ENCODE assay signal across 7 mouse cellular contexts in genomic region chr2:151575699-151576389, GRCm38 (mm10). TPM values are rescaled to one million over a fixed set of nuclear protein-coding genes. Genes with fewer than 3 reads are reported as not detected.
A peak's percentile ranks its signal among the peaks of the same experiment; 100 is the strongest.
DNase-seq lines count a peak whose midpoint lies in the region; ATAC-seq and TF ChIP-seq lines count a peak whose summit lies in the region.

No protein-coding gene starts in this region.

- peak; percentile 98 for DNase-seq in brain, embryonic 14.5 days (ENCODE audit: low read depth)
- DNase-seq in limb, embryonic 14.5 days (ENCODE audit: low spot score), result peak; percentile 87
- DNase-seq in spleen, postnatal 36 days (ENCODE audit: low spot score in 2 of 2), result peak; percentile 48 to 51

- peak overlapping the region; percentile 81 for H3K27ac ChIP-seq in embryonic facial prominence, embryonic 15.5 days (replicated peaks)
- peak overlapping the region; percentile 71 for H3K27ac ChIP-seq in heart, embryonic 11.5 days (ENCODE audit: low read depth, low read length)
- H3K27ac ChIP-seq in kidney, embryonic 14.5 days (ENCODE audit: low read depth, low read length), result peak overlapping the region; percentile 61
- H3K27ac ChIP-seq in limb, embryonic 14.5 days (replicated peaks; ENCODE audit: low read depth, low read length), result peak overlapping the region; percentile 22
- H3K27ac ChIP-seq in midbrain, embryonic 15.5 days, result peak overlapping the region; percentile 93

- H3K4me1 ChIP-seq in embryonic facial prominence, embryonic 15.5 days, result peaks cover 12% of the 10 kb centered on the region
- peaks cover 7% of the 10 kb centered on the region; the same call in 1 of the 2 replicates for H3K4me1 ChIP-seq in heart, embryonic 11.5 days (ENCODE audit: control insufficient read depth, insufficient read depth, low read length)
- peaks cover 5% of the 10 kb centered on the region; the same call in 1 of the 2 replicates for H3K4me1 ChIP-seq in kidney, embryonic 14.5 days (ENCODE audit: control insufficient read depth, insufficient read depth, low read length)
- peaks cover 6% of the 10 kb centered on the region; the same call in 1 of the 2 replicates for H3K4me1 ChIP-seq in limb, embryonic 14.5 days (ENCODE audit: control insufficient read depth, insufficient read depth, low read length)
- H3K4me1 ChIP-seq in midbrain, embryonic 15.5 days, result peaks cover 18% of the 10 kb centered on the region

- peak; percentile 43; the same call in 1 of the 2 replicates for TF ChIP-seq POLR2A in brain, embryonic 14.5 days (IDR thresholded peaks at IDR 0.05; ENCODE audit: borderline replicate concordance, extremely low read depth, insufficient read depth, insufficient read length, poor library complexity, severe bottlenecking)
- 0 out of 2 replicates have a peak, but pooled peaks have one; percentile 51 for TF ChIP-seq POLR2A in limb, embryonic 14.5 days (IDR thresholded peaks at IDR 0.05; ENCODE audit: borderline replicate concordance, extremely low read depth, insufficient read depth, insufficient read length)

- peak overlapping the region; percentile 91 for H3K4me2 ChIP-seq in embryonic facial prominence, embryonic 15.5 days (replicated peaks)
- peak overlapping the region; percentile 86 for H3K4me2 ChIP-seq in heart, embryonic 11.5 days
- H3K4me2 ChIP-seq in kidney, embryonic 14.5 days (replicated peaks; ENCODE audit: low read depth, low read length), result peak overlapping the region; percentile 69
- peak overlapping the region; percentile 61 for H3K4me2 ChIP-seq in limb, embryonic 14.5 days (replicated peaks; ENCODE audit: low read depth, low read length, severe bottlenecking)
- H3K4me2 ChIP-seq in midbrain, embryonic 15.5 days, result peak overlapping the region; percentile 93

- under 1% methylated on average over 38 of the region's 38 CpGs for WGBS in embryonic facial prominence, embryonic 15.5 days
- WGBS in heart, embryonic 11.5 days (ENCODE audit: insufficient replicate concordance), result 2% methylated on average over 38 of the region's 38 CpGs
- 2% methylated on average over 38 of the region's 38 CpGs for WGBS in kidney, embryonic 14.5 days
- WGBS in limb, embryonic 14.5 days, result 3% methylated on average over 38 of the region's 38 CpGs
- WGBS in midbrain, embryonic 15.5 days, result under 1% methylated on average over 38 of the region's 38 CpGs

- no peaks in the 10 kb centered on the region; the same call in 1 of the 2 replicates for H3K27me3 ChIP-seq in embryonic facial prominence, embryonic 15.5 days
- H3K27me3 ChIP-seq in heart, embryonic 11.5 days (ENCODE audit: control insufficient read depth, insufficient read depth, low read length), result no peaks in the 10 kb centered on the region
- H3K27me3 ChIP-seq in kidney, embryonic 14.5 days (ENCODE audit: control insufficient read depth, insufficient read depth, low read length), result no peaks in the 10 kb centered on the region
- H3K27me3 ChIP-seq in limb, embryonic 14.5 days (ENCODE audit: control insufficient read depth, insufficient read depth, low read length), result no peaks in the 10 kb centered on the region
- H3K27me3 ChIP-seq in midbrain, embryonic 15.5 days (replicated peaks), result no peaks in the 10 kb centered on the region

- no peaks in the 10 kb centered on the region for H3K9me3 ChIP-seq in embryonic facial prominence, embryonic 15.5 days (replicated peaks)
- H3K9me3 ChIP-seq in heart, embryonic 11.5 days (replicated peaks; ENCODE audit: control insufficient read depth, low read length), result no peaks in the 10 kb centered on the region
- H3K9me3 ChIP-seq in kidney, embryonic 14.5 days (ENCODE audit: control insufficient read depth, low read length), result no peaks in the 10 kb centered on the region
- H3K9me3 ChIP-seq in limb, embryonic 14.5 days (ENCODE audit: control insufficient read depth, low read length), result no peaks in the 10 kb centered on the region
- no peaks in the 10 kb centered on the region for H3K9me3 ChIP-seq in midbrain, embryonic 15.5 days

- H3K4me3 ChIP-seq in embryonic facial prominence, embryonic 15.5 days (replicated peaks), result peak overlapping the region; percentile 54
- peak overlapping the region; percentile 44 for H3K4me3 ChIP-seq in heart, embryonic 11.5 days (ENCODE audit: low read depth, low read length)
- H3K4me3 ChIP-seq in kidney, embryonic 14.5 days (ENCODE audit: low read length), result peak overlapping the region; percentile 41
- H3K4me3 ChIP-seq in limb, embryonic 14.5 days (replicated peaks; ENCODE audit: low read length), result peak overlapping the region; percentile 41
- H3K4me3 ChIP-seq in midbrain, embryonic 15.5 days, result peak overlapping the region; percentile 56

- no peak for TF ChIP-seq CTCF in brain, embryonic 14.5 days (IDR thresholded peaks at IDR 0.05; ENCODE audit: borderline replicate concordance, extremely low read depth, insufficient read depth, insufficient read length)

- H3K9ac ChIP-seq in embryonic facial prominence, embryonic 15.5 days, result peak overlapping the region; percentile 47
- H3K9ac ChIP-seq in heart, embryonic 11.5 days (ENCODE audit: low read depth, low read length), result peak overlapping the region; percentile 73
- H3K9ac ChIP-seq in kidney, embryonic 14.5 days (ENCODE audit: low read depth, low read length), result peak overlapping the region; percentile 55
- H3K9ac ChIP-seq in limb, embryonic 14.5 days (ENCODE audit: low read depth, low read length, severe bottlenecking), result peak overlapping the region; percentile 54
- H3K9ac ChIP-seq in midbrain, embryonic 15.5 days, result peak overlapping the region; percentile 82

- no peaks in the 10 kb centered on the region for H3K36me3 ChIP-seq in embryonic facial prominence, embryonic 15.5 days
- no peaks in the 10 kb centered on the region for H3K36me3 ChIP-seq in heart, embryonic 11.5 days (ENCODE audit: control insufficient read depth, insufficient read depth, low read length)
- no peaks in the 10 kb centered on the region for H3K36me3 ChIP-seq in kidney, embryonic 14.5 days (ENCODE audit: control insufficient read depth, insufficient read depth, low read length)
- H3K36me3 ChIP-seq in limb, embryonic 14.5 days (ENCODE audit: control insufficient read depth, insufficient read depth, low read length), result no peaks in the 10 kb centered on the region
- H3K36me3 ChIP-seq in midbrain, embryonic 15.5 days (replicated peaks), result no peaks in the 10 kb centered on the region

- peak; percentile 85 for ATAC-seq in embryonic facial prominence, embryonic 15.5 days (ENCODE audit: insufficient number of reproducible peaks, low FRiP score, low TSS enrichment, low read depth)
- peak; percentile 75 for ATAC-seq in heart, embryonic 11.5 days (replicated peaks; ENCODE audit: insufficient number of reproducible peaks, low FRiP score, low TSS enrichment)
- ATAC-seq in kidney, embryonic 14.5 days (ENCODE audit: low FRiP score, low TSS enrichment), result peak; percentile 88
- ATAC-seq in limb, embryonic 14.5 days (ENCODE audit: low FRiP score, low read depth), result peak; percentile 90
- ATAC-seq in midbrain, embryonic 15.5 days (replicated peaks), result peak; percentile 98

RNA-seq across cellular contexts. Expression of gene Sdcbp2, which starts 3.4 kb away (rescaled TPM):
- polyA plus RNA-seq in brain, embryonic 14.5 days (2012; rRNA removed), result 1.1 TPM in 2 replicates
- 2.3 and 3.4 TPM in 2 replicates for polyA plus RNA-seq in embryonic facial prominence, embryonic 15.5 days (2015; fragmentation: Nextera tagmentation; extraction: Ambion mirVana)
- 0.70 and 1.3 TPM in 2 replicates for polyA plus RNA-seq in heart, embryonic 11.5 days (2014; fragmentation: Nextera tagmentation; extraction: Ambion mirVana)
- polyA plus RNA-seq in kidney, embryonic 14.5 days (2014; fragmentation: Nextera tagmentation; extraction: Ambion mirVana), result 1.3 and 1.9 TPM in 2 replicates
- polyA plus RNA-seq in limb, embryonic 14.5 days (2012; rRNA removed), result 1.6 and 1.7 TPM in 2 replicates
- 2.0 and 2.4 TPM in 2 replicates for polyA plus RNA-seq in limb, embryonic 14.5 days (2014; fragmentation: Nextera tagmentation; extraction: Ambion mirVana)
- 0.67 and 0.96 TPM in 2 replicates for polyA plus RNA-seq in midbrain, embryonic 15.5 days (2015; fragmentation: Nextera tagmentation; extraction: Ambion mirVana)

RNA-seq across cellular contexts. Expression of gene Fkbp1a, which starts 33.6 kb away (rescaled TPM):
- polyA plus RNA-seq in brain, embryonic 14.5 days (2012; rRNA removed), result 174 and 216 TPM in 2 replicates
- 534 and 553 TPM in 2 replicates for polyA plus RNA-seq in embryonic facial prominence, embryonic 15.5 days (2015; fragmentation: Nextera tagmentation; extraction: Ambion mirVana)
- polyA plus RNA-seq in heart, embryonic 11.5 days (2014; fragmentation: Nextera tagmentation; extraction: Ambion mirVana), result 859 and 898 TPM in 2 replicates
- 573 and 762 TPM in 2 replicates for polyA plus RNA-seq in kidney, embryonic 14.5 days (2014; fragmentation: Nextera tagmentation; extraction: Ambion mirVana)
- polyA plus RNA-seq in limb, embryonic 14.5 days (2012; rRNA removed), result 200 and 213 TPM in 2 replicates
- 562 and 583 TPM in 2 replicates for polyA plus RNA-seq in limb, embryonic 14.5 days (2014; fragmentation: Nextera tagmentation; extraction: Ambion mirVana)
- 586 and 594 TPM in 2 replicates for polyA plus RNA-seq in midbrain, embryonic 15.5 days (2015; fragmentation: Nextera tagmentation; extraction: Ambion mirVana)

RNA-seq across cellular contexts. Expression of gene Snph, which starts 56.5 kb away (rescaled TPM):
- 13.8 and 27.0 TPM in 2 replicates for polyA plus RNA-seq in brain, embryonic 14.5 days (2012; rRNA removed)
- polyA plus RNA-seq in embryonic facial prominence, embryonic 15.5 days (2015; fragmentation: Nextera tagmentation; extraction: Ambion mirVana), result 1.2 and 2.0 TPM in 2 replicates
- 0.30 and 0.75 TPM in 2 replicates for polyA plus RNA-seq in heart, embryonic 11.5 days (2014; fragmentation: Nextera tagmentation; extraction: Ambion mirVana)
- polyA plus RNA-seq in kidney, embryonic 14.5 days (2014; fragmentation: Nextera tagmentation; extraction: Ambion mirVana), result 0.58 and 0.61 TPM in 2 replicates
- 1.5 and 1.6 TPM in 2 replicates for polyA plus RNA-seq in limb, embryonic 14.5 days (2012; rRNA removed)
- 0.41 and 0.62 TPM in 2 replicates for polyA plus RNA-seq in limb, embryonic 14.5 days (2014; fragmentation: Nextera tagmentation; extraction: Ambion mirVana)
- 20.5 and 22.5 TPM in 2 replicates for polyA plus RNA-seq in midbrain, embryonic 15.5 days (2015; fragmentation: Nextera tagmentation; extraction: Ambion mirVana)

Comparison
In these comparisons a context has a peak if more than half of its experiments do, and no peak if none do; other contexts are left out.
1. Peak in every context shown above with its lines: DNase-seq, ATAC-seq, H3K4me3 ChIP-seq and H3K27ac ChIP-seq.
2. H3K27ac ChIP-seq: peak in every context shown above with its lines; median percentile 93 in midbrain, embryonic 15.5 days; 81 in embryonic facial prominence, embryonic 15.5 days; 71 in heart, embryonic 11.5 days; 61 in kidney, embryonic 14.5 days; 22 in limb, embryonic 14.5 days.